Mouse (Mus musculus): Measurements from ENCODE around the gene Ifnar1. TPM values are rescaled to one million over a fixed set of nuclear protein-coding genes. Genes with fewer than 3 reads are reported as not detected.
A peak's percentile ranks its signal among the peaks of the same experiment; 100 is the strongest.
"Not testable (repeated sequence)": the region's sequence is repeated elsewhere in the genome, so short reads cannot be mapped to it uniquely, and the experiment has no call there.

Gene Ifnar1
- polyA plus RNA-seq (2016; fragmentation: Nextera tagmentation; extraction: Ambion mirVana) = 54.7 and 57.7 TPM in 2 replicates

DNA sequence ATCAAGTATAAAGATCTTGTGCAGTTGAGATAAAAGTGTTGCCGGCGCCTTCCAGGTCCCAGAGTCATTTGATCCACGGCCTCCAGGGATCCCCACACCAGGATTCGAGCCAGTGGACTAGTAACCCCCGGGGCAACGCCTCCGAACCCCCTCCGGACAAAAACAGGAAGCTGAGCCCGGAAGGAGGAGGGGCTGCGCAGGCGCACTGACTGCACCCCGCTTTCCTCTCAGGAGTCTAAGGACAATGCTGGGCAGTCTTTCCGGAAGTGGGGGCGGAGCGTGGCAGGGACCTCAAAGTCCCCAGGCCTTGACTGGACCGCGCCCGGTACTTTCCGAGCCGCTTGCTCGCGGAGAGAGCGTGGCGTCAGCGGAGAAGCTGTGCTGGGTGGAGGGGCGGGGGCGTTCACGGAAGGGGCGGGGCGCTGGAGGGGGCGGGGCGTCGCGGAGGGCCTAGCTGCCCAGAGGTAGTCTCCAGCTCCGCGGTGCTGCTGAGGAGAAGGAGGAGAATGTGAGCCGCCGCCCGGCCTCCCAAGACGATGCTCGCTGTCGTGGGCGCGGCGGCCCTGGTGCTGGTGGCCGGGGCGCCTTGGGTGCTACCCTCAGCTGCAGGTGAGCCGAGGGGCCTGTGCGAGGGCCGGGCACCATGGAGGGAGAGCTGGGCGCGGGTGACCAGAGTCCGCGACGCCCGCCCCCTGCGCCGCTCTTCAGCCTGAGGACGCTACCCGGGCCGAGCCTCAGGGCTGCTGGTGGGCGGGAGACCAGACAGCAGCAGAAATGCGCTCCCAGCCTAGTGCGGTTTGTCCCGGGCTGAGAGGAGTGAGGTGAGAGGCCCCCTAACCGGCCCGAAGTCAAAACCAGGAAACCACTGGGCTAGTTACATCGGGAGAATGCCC lies at the start of gene Ifnar1:
Gene Ifnar1, plus strand, starts transcription at position 431 of the 893 bp plus-strand sequence.
- peaks cover 13% of the 10 kb centered on the region for H3K36me3 ChIP-seq (replicated peaks)
- peak within 1 kb of the TSS; percentile 86 for H3K4me3 ChIP-seq (replicated peaks)
- H3K27ac ChIP-seq = peak within 1 kb of the TSS; percentile 97
- H3K4me2 ChIP-seq = peak within 1 kb of the TSS; percentile 70
- H3K4me1 ChIP-seq = peaks cover 16% of the 10 kb centered on the region
- under 1% methylated on average over 50 of the region's 68 CpGs for WGBS
- no peaks in the 10 kb centered on the region for H3K9me3 ChIP-seq
- peak within 1 kb of the TSS; percentile 96 for H3K9ac ChIP-seq
- peak; percentile 99 for ATAC-seq (ENCODE audit: low FRiP score)
- H3K27me3 ChIP-seq = no peaks in the 10 kb centered on the region

GRCm38 (mm10) chr16:91438081-91438480 lies 47.0 kb upstream of the Ifnar1 start:
- 0 out of 2 replicates have a peak, but pooled peaks cover 1% of the 10 kb centered on the region for H3K4me1 ChIP-seq
- H3K4me2 ChIP-seq = no peak overlapping the region
- H3K9ac ChIP-seq = no peak overlapping the region
- H3K27ac ChIP-seq = no peak overlapping the region
- ATAC-seq (ENCODE audit: low FRiP score) = no peak
- no peaks in the 10 kb centered on the region for H3K9me3 ChIP-seq
- 63% methylated on average over 3 of the region's 3 CpGs for WGBS
- no peak overlapping the region for H3K4me3 ChIP-seq (replicated peaks)
- H3K36me3 ChIP-seq (replicated peaks) = no peaks in the 10 kb centered on the region
- H3K27me3 ChIP-seq = no peaks in the 10 kb centered on the region

DNA sequence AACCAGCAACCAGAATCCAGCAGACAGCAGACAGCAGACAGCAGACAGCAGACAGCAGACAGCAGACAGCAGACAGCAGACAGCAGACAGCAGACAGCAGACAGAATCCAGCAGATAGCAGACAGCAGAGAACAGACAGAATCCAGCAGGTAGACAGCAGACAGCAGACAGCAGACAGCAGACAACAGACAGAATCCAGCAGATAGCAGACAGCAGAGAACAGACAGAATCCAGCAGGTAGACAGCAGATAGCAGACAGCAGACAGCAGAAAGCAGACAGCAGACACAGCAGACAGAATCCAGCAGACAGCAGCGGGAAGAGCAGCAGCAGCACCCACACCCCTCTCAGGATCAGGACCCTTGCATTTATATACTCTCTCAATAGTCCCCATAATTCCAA lies 46.4 kb upstream of the Ifnar1 start:
- WGBS = 88% methylated on average over 1 of the region's 1 CpGs
- not testable (repeated sequence) for H3K4me1 ChIP-seq; H3K9me3 ChIP-seq; H3K36me3 ChIP-seq (replicated peaks); H3K4me2 ChIP-seq; H3K4me3 ChIP-seq (replicated peaks); H3K27ac ChIP-seq; ATAC-seq (ENCODE audit: low FRiP score); H3K27me3 ChIP-seq; H3K9ac ChIP-seq

- H3K4me1 ChIP-seq = no peaks in the 10 kb centered on the region
- ATAC-seq (ENCODE audit: low FRiP score) = no peak
- H3K36me3 ChIP-seq (replicated peaks) = no peaks in the 10 kb centered on the region
- no peak overlapping the region for H3K9ac ChIP-seq
- H3K27ac ChIP-seq = no peak overlapping the region
- H3K4me3 ChIP-seq (replicated peaks) = no peak overlapping the region
- H3K9me3 ChIP-seq = no peaks in the 10 kb centered on the region
- no peak overlapping the region for H3K4me2 ChIP-seq
- 76% methylated on average over 7 of the region's 7 CpGs for WGBS
- no peaks in the 10 kb centered on the region for H3K27me3 ChIP-seq
Measured at GRCm38 (mm10) chr16:91441366-91441765, 43.7 kb upstream of the Ifnar1 start.

GRCm38 (mm10) chr16:91441811-91442240 lies 43.2 kb upstream of the Ifnar1 start:
- 84% methylated on average over 7 of the region's 7 CpGs for WGBS
- no peaks in the 10 kb centered on the region for H3K9me3 ChIP-seq
- H3K27me3 ChIP-seq = no peaks in the 10 kb centered on the region
- no peak overlapping the region for H3K27ac ChIP-seq
- no peak overlapping the region for H3K9ac ChIP-seq
- H3K36me3 ChIP-seq (replicated peaks) = no peaks in the 10 kb centered on the region
- no peak for ATAC-seq (ENCODE audit: low FRiP score)
- no peak overlapping the region for H3K4me3 ChIP-seq (replicated peaks)
- no peaks in the 10 kb centered on the region for H3K4me1 ChIP-seq
- no peak overlapping the region for H3K4me2 ChIP-seq

DNA sequence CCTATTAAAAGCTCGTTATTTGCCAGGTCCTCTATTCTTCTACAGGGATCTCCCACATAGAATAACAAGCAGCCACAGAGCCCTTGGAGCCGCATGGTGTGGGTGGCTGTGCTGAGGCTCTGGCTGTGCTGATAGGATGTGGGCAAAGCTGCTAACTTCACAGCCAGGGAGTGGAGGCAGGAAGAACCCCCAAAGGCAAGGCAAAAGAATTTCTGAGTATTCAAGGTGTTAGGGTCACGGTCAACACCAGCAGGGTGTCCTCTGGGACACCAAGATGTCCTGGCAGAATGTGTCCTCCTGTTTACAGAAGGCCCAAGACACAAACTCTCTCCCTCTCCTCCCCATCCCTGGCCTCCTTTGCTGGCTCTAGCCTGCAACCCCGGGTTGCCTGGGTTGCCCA lies 42.6 kb upstream of the Ifnar1 start:
- H3K36me3 ChIP-seq (replicated peaks) = no peaks in the 10 kb centered on the region
- H3K4me2 ChIP-seq = no peak overlapping the region
- H3K9ac ChIP-seq = no peak overlapping the region
- no peak for ATAC-seq (ENCODE audit: low FRiP score)
- no peaks in the 10 kb centered on the region for H3K27me3 ChIP-seq
- no peak overlapping the region for H3K27ac ChIP-seq
- WGBS = 69% methylated on average over 4 of the region's 4 CpGs
- H3K4me1 ChIP-seq = no peaks in the 10 kb centered on the region
- H3K9me3 ChIP-seq = no peaks in the 10 kb centered on the region
- no peak overlapping the region for H3K4me3 ChIP-seq (replicated peaks)

- Histone ChIP-seq H3K36me3 (replicated peaks) (no peaks in the 10 kb centered on the region), H3K9ac (no peak overlapping the region), H3K27ac (no peak overlapping the region), H3K9me3 (no peaks in the 10 kb centered on the region), H3K4me3 (replicated peaks) (no peak overlapping the region), H3K4me1 (no peaks in the 10 kb centered on the region), H3K4me2 (no peak overlapping the region), H3K27me3 (no peaks in the 10 kb centered on the region)
- WGBS = 81% methylated on average over 8 of the region's 8 CpGs
- no peak for ATAC-seq (ENCODE audit: low FRiP score)
Measured at GRCm38 (mm10) chr16:91443211-91443611, 41.8 kb upstream of the Ifnar1 start.

DNA sequence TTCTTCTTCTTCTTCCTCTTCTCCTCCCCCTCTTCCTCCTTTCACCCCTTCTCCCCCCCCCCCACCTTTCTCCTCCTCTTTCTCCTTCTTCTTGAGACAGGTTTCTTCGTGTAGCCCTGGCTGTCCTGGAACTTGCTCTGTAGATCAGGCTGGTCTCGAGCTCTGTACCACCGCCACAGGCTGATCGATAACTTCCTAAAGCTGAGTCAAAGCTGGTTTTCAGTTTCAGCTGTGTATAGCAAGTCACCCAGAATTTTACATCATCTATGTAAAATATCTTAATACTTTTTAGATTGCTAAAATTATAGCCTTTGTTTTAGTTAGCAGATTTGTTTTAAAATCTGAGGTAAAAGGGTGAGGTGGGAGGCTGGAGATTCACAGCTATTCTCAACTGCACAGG lies 40.2 kb upstream of the Ifnar1 start:
- no peak overlapping the region for H3K4me3 ChIP-seq (replicated peaks)
- no peaks in the 10 kb centered on the region for H3K36me3 ChIP-seq (replicated peaks)
- ATAC-seq (ENCODE audit: low FRiP score) = no peak
- no peak overlapping the region for H3K27ac ChIP-seq
- H3K9me3 ChIP-seq = no peaks in the 10 kb centered on the region
- H3K4me1 ChIP-seq = no peaks in the 10 kb centered on the region
- H3K27me3 ChIP-seq = no peaks in the 10 kb centered on the region
- H3K4me2 ChIP-seq = no peak overlapping the region
- H3K9ac ChIP-seq = no peak overlapping the region
- WGBS = 94% methylated on average over 4 of the region's 4 CpGs

DNA sequence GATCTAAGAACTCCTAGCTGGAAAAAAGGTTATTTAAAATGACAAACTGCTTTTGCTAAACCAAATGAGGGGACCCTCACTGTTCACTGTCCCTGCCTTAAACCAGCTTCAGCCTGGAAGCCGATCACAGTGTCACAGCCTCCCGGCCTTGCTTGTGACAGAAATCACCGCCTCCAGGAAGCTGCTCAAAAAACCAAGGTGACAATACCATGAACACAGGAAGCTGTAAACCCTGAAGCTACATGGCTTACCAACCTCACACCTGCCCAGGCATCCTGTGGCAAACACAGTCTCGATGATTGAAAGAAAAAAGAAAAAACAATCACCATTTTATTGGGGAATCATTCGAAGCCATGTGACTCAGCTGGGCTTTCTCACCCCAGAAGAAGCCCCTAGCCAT lies 39.5 kb upstream of the Ifnar1 start:
- Histone ChIP-seq H3K9ac (no peak overlapping the region), H3K4me3 (replicated peaks) (no peak overlapping the region), H3K36me3 (replicated peaks) (no peaks in the 10 kb centered on the region), H3K27me3 (no peaks in the 10 kb centered on the region), H3K4me2 (no peak overlapping the region), H3K9me3 (no peaks in the 10 kb centered on the region), H3K4me1 (no peaks in the 10 kb centered on the region), H3K27ac (no peak overlapping the region)
- WGBS = 91% methylated on average over 5 of the region's 5 CpGs
- no peak for ATAC-seq (ENCODE audit: low FRiP score)

GRCm38 (mm10) chr16:91446778-91447511 lies 38.1 kb upstream of the Ifnar1 start:
- no peak for ATAC-seq (ENCODE audit: low FRiP score)
- WGBS = 68% methylated on average over 8 of the region's 8 CpGs
- no peak overlapping the region for H3K4me3 ChIP-seq (replicated peaks)
- no peaks in the 10 kb centered on the region for H3K36me3 ChIP-seq (replicated peaks)
- no peak overlapping the region for H3K4me2 ChIP-seq
- no peak overlapping the region for H3K9ac ChIP-seq
- H3K4me1 ChIP-seq = no peaks in the 10 kb centered on the region
- H3K9me3 ChIP-seq = no peaks in the 10 kb centered on the region
- no peak overlapping the region for H3K27ac ChIP-seq
- H3K27me3 ChIP-seq = no peaks in the 10 kb centered on the region

GRCm38 (mm10) chr16:91447512-91447900 lies 37.5 kb upstream of the Ifnar1 start:
- ATAC-seq (ENCODE audit: low FRiP score) = no peak
- Histone ChIP-seq H3K27ac (no peak overlapping the region), H3K4me3 (replicated peaks) (no peak overlapping the region), H3K27me3 (no peaks in the 10 kb centered on the region), H3K9me3 (no peaks in the 10 kb centered on the region), H3K4me2 (no peak overlapping the region), H3K4me1 (no peaks in the 10 kb centered on the region), H3K9ac (no peak overlapping the region), H3K36me3 (replicated peaks) (no peaks in the 10 kb centered on the region)
- WGBS = 93% methylated on average over 6 of the region's 6 CpGs

GRCm38 (mm10) chr16:91448088-91448487 lies 37.0 kb upstream of the Ifnar1 start:
- 95% methylated on average over 5 of the region's 5 CpGs for WGBS
- H3K9ac ChIP-seq = no peak overlapping the region
- no peaks in the 10 kb centered on the region for H3K36me3 ChIP-seq (replicated peaks)
- no peaks in the 10 kb centered on the region for H3K27me3 ChIP-seq
- no peak overlapping the region for H3K4me3 ChIP-seq (replicated peaks)
- H3K4me1 ChIP-seq = no peaks in the 10 kb centered on the region
- no peak overlapping the region for H3K4me2 ChIP-seq
- H3K9me3 ChIP-seq = no peaks in the 10 kb centered on the region
- H3K27ac ChIP-seq = no peak overlapping the region
- no peak for ATAC-seq (ENCODE audit: low FRiP score)

All from forebrain, embryonic 12.5 days (tissue).